Mouse (Mus musculus): ENCODE data around the gene Acbd4. TPM values are rescaled to one million over a fixed set of nuclear protein-coding genes. Genes with fewer than 3 reads are reported as not detected.

The Acbd4 gene
- polyA plus RNA-seq, 1 experiment from 2014 or later: 14.0 TPM

DNA sequence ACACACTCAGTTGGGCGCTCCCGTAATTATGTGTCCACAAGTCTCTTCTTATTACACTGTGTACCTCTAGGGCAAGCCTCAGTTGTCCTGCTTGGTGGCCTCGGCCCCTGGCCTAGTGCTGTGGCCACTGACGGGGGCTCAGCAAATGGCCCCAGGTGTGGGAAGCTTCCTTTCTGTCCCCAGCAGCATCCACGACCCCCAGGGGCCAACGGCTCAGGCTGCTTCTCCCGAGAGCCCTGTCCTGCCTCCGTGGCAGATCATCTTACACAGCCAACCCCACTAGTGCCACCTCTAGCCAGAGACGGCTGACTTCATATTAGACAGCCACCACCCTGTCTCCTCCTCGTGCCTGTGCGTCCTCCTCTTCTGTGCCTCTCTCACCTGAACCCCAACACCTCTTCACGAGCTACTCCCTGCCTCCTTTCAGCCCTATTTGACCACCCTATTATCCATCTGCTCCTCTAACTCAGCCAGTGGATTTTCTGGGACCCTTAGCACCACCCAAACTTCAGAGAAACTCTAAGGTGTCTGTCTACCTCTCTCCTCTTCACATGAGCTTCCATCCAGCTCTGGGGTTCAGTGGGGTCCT lies 2.0 kb upstream of the Acbd4 start:
- WGBS (ENCODE audit: missing documents): 88% methylated on average over 12 of the region's 12 CpGs
- no peaks in the 10 kb centered on the region for H3K36me3 ChIP-seq (ENCODE audit: inconsistent target)
- no peak overlapping the region for H3K4me3 ChIP-seq (ENCODE audit: inconsistent target)
- no peaks in the 10 kb centered on the region for H3K79me2 ChIP-seq (ENCODE audit: inconsistent target)
- H3K27ac ChIP-seq: no peak overlapping the region

DNA sequence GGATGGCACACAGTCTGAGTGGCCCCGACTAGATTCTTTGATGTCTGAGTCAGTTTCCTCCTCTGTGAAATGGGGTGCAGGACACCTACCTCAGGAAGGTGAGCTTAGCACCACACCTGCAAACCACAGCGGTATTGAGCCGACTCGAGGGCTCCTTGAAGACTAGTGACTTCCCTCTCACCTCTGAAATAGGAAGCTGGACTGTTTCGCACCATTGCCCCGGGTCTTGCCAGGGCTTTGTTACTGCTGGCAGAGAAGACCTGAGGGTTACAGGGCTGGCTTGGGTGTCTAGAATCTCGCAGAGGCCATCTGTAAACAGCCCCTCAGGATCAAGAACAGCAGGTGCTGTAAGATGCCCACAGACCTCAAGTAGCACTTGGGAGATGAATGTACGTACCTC lies 1.1 kb upstream of the Acbd4 start:
- Histone ChIP-seq H3K4me3 (ENCODE audit: inconsistent target) (no peak overlapping the region), H3K79me2 (ENCODE audit: inconsistent target) (no peaks in the 10 kb centered on the region), H3K27ac (no peak overlapping the region), H3K36me3 (ENCODE audit: inconsistent target) (no peaks in the 10 kb centered on the region)
- 74% methylated on average over 8 of the region's 8 CpGs for WGBS (ENCODE audit: missing documents)

DNA sequence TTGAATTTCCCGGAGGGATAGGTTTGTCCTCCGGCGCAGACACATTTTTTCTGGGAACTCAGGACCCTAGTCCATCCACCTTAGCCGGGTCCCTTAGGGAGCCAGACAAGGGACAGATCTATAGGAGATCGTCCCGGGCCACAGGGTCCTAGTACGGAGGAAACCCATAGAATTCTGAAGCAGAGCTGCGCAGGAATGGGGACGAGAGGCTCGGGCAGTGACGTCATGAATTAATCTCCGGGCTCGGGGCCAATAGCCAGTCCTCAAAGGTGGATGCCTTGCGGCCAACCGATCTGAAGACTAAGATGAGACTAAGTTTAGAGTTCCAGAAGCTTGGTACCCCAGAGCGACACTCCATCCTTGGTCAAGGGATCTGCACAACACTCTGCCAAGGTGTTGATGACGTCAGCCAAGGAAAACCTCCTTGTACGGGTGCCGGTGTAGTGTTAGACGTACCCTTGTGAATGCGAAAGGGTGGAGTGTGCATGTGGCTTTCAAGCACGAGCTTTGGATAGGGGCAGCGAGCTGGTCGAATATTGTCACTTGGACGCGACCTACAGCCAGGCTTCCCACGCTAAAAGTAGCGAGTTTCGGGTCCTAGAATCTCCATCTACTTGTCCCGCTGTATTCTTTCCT lies 502 bp downstream of the Acbd4 start:
- 4% methylated on average over 30 of the region's 30 CpGs for WGBS (ENCODE audit: missing documents)
- H3K79me2 ChIP-seq (ENCODE audit: inconsistent target): no peaks in the 10 kb centered on the region
- H3K4me3 ChIP-seq (ENCODE audit: inconsistent target): peak overlapping the region; percentile 24
- H3K36me3 ChIP-seq (ENCODE audit: inconsistent target): no peaks in the 10 kb centered on the region
- H3K27ac ChIP-seq: no peak overlapping the region

DNA sequence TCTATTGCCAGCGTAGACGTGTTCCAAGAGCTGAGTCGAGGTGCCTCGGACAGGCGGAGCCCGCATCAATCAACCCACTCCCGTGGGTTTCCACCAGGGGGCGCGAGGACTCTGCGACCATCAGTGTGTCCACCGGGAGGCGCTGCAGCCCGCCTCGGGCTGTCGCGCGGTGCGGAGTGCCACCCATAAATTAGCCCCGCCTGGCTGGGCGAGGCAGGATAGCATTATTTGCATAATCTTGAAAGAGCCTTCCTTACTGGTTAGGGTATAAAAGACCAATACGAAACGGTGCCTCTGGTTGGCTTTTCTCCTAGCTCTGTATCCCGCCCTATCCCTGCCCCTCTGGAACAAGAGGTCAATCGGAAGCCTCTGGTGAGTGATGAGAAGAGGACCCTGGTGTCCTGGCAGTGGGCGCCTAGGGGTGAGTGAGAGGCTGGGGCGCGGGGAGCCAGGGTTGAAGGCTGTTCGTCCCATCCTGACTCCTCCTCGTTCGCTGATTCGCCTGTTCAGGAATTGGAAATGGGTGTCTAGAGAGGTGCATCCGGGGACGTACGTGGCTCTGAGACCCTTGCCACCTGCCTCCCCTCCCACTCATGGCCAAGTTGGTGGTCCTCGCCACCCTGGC lies 1.4 kb downstream of the Acbd4 start:
- under 1% methylated on average over 35 of the region's 35 CpGs for WGBS (ENCODE audit: missing documents)
- H3K79me2 ChIP-seq (ENCODE audit: inconsistent target): no peaks in the 10 kb centered on the region
- peak overlapping the region; percentile 85 for H3K4me3 ChIP-seq (ENCODE audit: inconsistent target)
- no peaks in the 10 kb centered on the region for H3K36me3 ChIP-seq (ENCODE audit: inconsistent target)
- peak overlapping the region; percentile 12; the same call in 1 of the 2 replicates for H3K27ac ChIP-seq

DNA sequence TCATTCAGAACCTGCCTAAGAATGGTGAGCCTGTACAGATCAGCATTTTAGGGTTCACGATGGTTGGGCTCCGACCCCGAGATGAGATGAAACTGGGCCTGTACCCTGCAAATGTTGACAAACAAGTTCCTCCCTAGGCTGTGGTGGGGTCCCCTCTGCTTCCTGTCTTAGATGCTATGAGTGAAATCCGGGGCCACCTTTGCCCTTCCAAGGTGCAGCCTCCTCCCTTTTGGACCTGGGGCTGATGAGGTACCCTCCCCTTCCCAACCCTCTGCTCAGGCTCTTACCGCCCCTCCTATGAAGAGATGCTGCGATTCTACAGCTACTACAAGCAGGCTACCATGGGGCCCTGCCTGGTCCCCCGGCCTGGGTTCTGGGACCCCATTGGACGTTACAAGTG lies 2.1 kb downstream of the Acbd4 start:
- 48% methylated on average over 7 of the region's 8 CpGs for WGBS (ENCODE audit: missing documents)
- no peaks in the 10 kb centered on the region for H3K79me2 ChIP-seq (ENCODE audit: inconsistent target)
- 0 out of 2 replicates have a peak overlapping the region, but pooled peaks have one; percentile 12 for H3K27ac ChIP-seq
- H3K4me3 ChIP-seq (ENCODE audit: inconsistent target): peak overlapping the region; percentile 85
- H3K36me3 ChIP-seq (ENCODE audit: inconsistent target): no peaks in the 10 kb centered on the region

DNA sequence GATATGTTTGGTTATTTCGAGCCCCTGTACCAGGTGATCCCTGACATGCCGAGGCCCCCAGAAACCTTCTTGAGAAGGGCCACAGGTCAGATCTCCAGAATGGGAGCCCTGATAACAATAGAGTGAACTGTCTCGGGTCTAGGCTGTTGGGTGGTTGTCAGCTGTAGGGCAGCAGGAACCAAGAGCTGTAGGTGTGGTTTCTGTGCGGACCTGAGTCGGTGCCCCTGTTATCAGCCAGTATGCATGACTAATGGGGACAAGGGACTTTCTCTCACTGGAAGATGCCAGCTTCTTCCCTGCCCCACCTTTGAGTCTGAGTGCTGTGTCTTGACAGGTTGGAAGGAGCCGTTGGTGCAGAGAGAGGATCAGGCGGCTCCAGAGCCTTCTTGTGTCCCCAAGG lies 3.0 kb downstream of the Acbd4 start:
- Histone ChIP-seq H3K79me2 (ENCODE audit: inconsistent target) (no peaks in the 10 kb centered on the region), H3K27ac (no peak overlapping the region), H3K36me3 (ENCODE audit: inconsistent target) (no peaks in the 10 kb centered on the region), H3K4me3 (ENCODE audit: inconsistent target) (no peak overlapping the region)
- 92% methylated on average over 7 of the region's 7 CpGs for WGBS (ENCODE audit: missing documents)

DNA sequence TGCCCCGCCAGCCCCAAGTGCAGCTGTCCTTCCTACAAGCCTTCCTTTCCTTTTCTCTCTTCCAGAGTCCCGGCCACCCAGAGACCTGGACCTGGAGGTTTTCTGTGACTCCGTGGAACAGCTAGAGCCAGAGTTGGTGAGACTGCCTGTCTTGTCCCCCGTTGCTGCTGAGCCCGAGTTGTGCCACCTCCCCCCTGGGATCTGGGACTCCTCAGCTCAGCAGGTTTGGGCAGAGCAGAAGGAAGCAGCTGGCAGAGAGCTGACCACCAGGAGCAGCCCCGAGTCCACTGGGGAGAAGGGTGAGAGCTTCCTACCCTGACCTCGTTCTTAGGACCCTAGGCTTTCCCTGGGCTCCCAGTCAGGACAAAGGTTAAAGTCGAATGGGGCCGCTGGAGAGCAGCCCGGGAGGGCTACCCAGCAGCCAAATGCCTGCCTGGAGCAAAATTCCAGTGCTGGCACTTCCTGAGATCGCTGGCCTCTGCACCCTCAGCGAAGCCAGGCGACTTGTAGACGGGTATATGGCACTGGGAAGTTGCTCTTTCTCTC lies 3.8 kb downstream of the Acbd4 start:
- no peak overlapping the region for H3K27ac ChIP-seq
- 95% methylated on average over 13 of the region's 14 CpGs for WGBS (ENCODE audit: missing documents)
- H3K36me3 ChIP-seq (ENCODE audit: inconsistent target): no peaks in the 10 kb centered on the region
- no peaks in the 10 kb centered on the region for H3K79me2 ChIP-seq (ENCODE audit: inconsistent target)
- H3K4me3 ChIP-seq (ENCODE audit: inconsistent target): no peak overlapping the region

DNA sequence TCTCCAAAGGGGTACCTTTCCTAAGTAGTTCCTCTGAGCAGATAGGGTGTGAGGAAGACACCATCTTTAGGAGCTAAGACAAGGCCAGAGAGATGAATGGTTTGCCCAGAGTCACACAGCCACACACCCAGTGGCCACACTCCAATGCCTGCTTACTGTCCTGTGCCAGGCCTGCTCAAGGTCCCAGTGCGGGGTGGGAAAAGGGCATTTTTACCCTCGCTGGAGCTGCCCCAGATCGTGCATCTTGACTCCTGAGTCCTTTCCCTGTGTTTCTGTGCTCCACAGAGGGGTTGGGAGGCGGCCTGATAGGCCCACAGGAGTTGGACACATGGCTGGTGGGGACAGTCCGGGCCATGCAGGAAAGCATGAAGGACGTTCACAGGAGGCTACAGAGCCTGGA lies 4.3 kb downstream of the Acbd4 start:
- Histone ChIP-seq H3K79me2 (ENCODE audit: inconsistent target) (no peaks in the 10 kb centered on the region), H3K36me3 (ENCODE audit: inconsistent target) (no peaks in the 10 kb centered on the region), H3K4me3 (ENCODE audit: inconsistent target) (no peak overlapping the region), H3K27ac (no peak overlapping the region)
- WGBS (ENCODE audit: missing documents): 94% methylated on average over 6 of the region's 6 CpGs

DNA sequence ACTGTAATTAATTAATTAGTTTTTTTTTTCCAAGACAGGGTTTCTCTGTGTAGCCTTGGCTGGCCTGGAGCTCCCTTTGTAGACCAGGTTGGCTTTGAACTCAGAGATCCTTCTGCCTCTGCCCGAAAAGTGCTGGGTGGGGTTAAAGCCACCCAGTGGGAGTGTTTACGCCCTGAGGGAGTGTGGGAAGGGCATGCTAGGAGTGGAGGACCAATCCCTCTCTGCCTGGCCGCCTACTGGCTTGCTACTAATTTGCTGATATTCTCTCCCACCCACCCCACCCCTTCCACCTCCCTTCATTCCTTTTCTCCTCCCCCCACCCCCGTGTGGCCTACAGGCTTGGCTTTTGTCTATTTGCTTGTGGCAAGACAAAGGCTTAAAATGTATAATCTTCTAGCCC lies 4.9 kb downstream of the Acbd4 start:
- H3K36me3 ChIP-seq (ENCODE audit: inconsistent target): no peaks in the 10 kb centered on the region
- no peak overlapping the region for H3K27ac ChIP-seq
- no peaks in the 10 kb centered on the region for H3K79me2 ChIP-seq (ENCODE audit: inconsistent target)
- H3K4me3 ChIP-seq (ENCODE audit: inconsistent target): no peak overlapping the region
- WGBS (ENCODE audit: missing documents): 90% methylated on average over 3 of the region's 4 CpGs

DNA sequence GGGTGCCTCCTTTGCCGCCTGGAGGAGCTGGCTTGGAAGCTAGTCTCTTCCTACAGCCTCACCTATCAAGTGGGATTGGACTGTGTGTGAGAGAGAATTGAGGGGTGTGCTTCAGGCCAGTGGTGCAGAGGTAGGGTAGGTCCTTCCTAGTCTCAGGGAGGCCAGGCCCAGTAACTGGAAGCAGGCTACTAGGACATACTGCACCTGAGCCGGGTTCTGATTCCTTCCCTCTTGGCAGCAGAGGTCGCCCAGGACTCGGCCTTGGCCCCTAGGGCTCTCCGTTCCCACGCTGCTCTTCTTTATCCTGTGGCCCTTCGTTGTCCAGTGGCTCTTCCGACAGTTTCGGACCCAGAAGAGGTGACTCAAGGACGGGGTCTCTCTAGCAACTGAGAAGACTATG lies 9.8 kb downstream of the Acbd4 start:
- 85% methylated on average over 10 of the region's 10 CpGs for WGBS (ENCODE audit: missing documents)
- H3K79me2 ChIP-seq (ENCODE audit: inconsistent target): peaks cover 7% of the 10 kb centered on the region; the same call in 1 of the 2 replicates
- no peak overlapping the region for H3K4me3 ChIP-seq (ENCODE audit: inconsistent target)
- no peak overlapping the region for H3K27ac ChIP-seq
- no peaks in the 10 kb centered on the region for H3K36me3 ChIP-seq (ENCODE audit: inconsistent target)

DNA sequence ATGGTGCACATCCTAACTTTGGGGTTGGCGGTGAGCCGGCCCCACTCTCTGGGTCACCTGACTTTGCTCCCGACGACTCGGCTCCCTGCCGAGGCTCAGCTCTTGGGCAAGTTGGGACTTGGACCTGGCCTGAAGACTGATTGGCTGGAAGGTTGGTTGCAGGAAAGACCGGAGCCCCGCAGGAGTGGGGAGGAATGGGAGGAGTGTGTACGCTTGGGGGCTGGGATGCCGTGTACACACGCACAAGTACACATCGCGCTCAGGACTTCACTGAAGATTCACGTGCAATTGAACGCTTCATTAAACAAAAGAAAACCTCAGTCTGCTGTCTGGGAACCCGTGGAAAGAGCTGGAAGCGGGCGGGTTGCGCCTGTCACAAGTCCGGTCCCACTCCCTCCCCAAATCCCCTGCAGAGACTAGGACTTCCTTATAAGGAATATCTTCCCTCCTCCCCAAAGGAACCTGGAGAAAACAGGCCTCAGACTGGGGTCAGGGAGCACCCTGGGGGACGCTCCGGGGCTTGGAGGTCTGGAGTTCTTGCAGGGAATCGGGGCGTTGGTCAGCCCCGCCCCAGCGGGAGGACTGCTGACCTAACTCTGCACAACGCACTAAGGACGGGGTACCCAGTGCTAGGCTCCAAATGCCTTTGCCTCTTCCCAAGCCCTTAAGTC lies 10.5 kb downstream of the Acbd4 start:
- H3K27ac ChIP-seq: no peak overlapping the region
- H3K36me3 ChIP-seq (ENCODE audit: inconsistent target): no peaks in the 10 kb centered on the region
- H3K4me3 ChIP-seq (ENCODE audit: inconsistent target): no peak overlapping the region
- WGBS (ENCODE audit: missing documents): 16% methylated on average over 28 of the region's 28 CpGs
- H3K79me2 ChIP-seq (ENCODE audit: inconsistent target): peaks cover 11% of the 10 kb centered on the region; the same call in 1 of the 2 replicates

DNA sequence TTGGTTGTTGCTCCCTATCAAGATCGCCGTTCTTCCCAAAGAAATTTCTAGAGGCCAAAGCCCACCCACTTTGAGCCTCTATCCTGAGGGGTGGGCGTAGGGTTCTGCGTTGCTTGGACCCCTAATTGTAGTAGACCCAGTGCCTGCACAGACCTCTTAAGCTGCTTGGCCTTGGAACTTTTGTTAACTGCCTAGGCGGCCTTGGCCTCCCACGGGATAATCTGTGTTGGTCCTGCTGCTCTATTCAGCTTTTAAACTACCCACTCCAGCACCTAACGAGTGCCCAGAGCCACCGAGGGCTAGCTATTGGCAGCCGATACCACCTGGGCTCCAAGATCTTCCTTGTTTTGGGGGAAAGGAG lies 11.1 kb downstream of the Acbd4 start:
- WGBS (ENCODE audit: missing documents): 79% methylated on average over 9 of the region's 9 CpGs
- peaks cover 17% of the 10 kb centered on the region; the same call in 1 of the 2 replicates for H3K79me2 ChIP-seq (ENCODE audit: inconsistent target)
- no peak overlapping the region for H3K4me3 ChIP-seq (ENCODE audit: inconsistent target)
- no peak overlapping the region for H3K27ac ChIP-seq
- H3K36me3 ChIP-seq (ENCODE audit: inconsistent target): no peaks in the 10 kb centered on the region

DNA sequence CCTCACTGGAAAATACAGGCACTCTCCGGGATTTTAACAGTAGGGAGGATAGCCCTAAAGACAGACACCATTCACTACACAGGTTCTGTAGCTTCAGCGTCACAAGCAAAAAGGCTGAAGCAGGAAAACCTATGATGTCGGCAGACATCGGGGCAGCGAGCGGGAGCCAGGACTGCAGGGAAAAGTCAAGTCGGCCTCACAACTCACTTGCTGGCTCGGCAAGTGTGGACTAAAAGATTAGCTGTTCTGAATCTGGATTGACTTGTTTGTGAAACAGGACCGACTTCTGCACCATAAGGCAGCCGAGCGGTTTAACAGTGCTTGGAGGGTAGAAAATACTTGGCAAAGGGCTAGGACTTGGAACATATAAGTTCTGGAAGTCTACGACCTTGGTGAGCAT lies 11.5 kb downstream of the Acbd4 start:
- peaks cover 21% of the 10 kb centered on the region; the same call in 1 of the 2 replicates for H3K79me2 ChIP-seq (ENCODE audit: inconsistent target)
- no peak overlapping the region for H3K4me3 ChIP-seq (ENCODE audit: inconsistent target)
- 89% methylated on average over 12 of the region's 12 CpGs for WGBS (ENCODE audit: missing documents)
- H3K36me3 ChIP-seq (ENCODE audit: inconsistent target): no peaks in the 10 kb centered on the region
- no peak overlapping the region for H3K27ac ChIP-seq

DNA sequence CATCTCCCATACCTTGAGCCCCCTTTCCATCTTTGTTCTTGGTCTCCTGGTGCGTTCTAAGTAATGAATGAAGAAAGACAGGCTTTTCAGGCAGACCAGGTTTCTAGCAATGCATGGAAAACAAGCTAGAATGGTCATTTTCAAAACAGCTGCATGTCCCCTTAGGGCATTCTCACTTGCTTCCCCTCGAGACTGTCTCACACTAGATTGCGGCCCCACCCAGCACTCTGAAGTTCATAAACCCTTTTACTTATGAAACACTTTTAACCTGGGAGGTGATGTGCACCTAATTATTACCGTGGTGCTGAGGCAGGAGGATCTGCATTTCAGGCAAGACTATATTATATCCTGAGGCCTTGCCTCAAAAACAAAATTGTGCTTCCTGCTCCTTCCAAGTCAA lies 12.3 kb downstream of the Acbd4 start:
- 93% methylated on average over 4 of the region's 4 CpGs for WGBS (ENCODE audit: missing documents)
- no peaks in the 10 kb centered on the region for H3K36me3 ChIP-seq (ENCODE audit: inconsistent target)
- no peak overlapping the region for H3K4me3 ChIP-seq (ENCODE audit: inconsistent target)
- H3K79me2 ChIP-seq (ENCODE audit: inconsistent target): peaks cover 29% of the 10 kb centered on the region; the same call in 1 of the 2 replicates
- H3K27ac ChIP-seq: no peak overlapping the region
